Mouse (Mus musculus): ENCODE results near the gene Twist2. TPM values are rescaled to one million over a fixed set of nuclear protein-coding genes. Genes with fewer than 3 reads are reported as not detected.

Gene Twist2
- polyA plus RNA-seq, 1 experiment from 2014 or later = 2.0 TPM

DNA sequence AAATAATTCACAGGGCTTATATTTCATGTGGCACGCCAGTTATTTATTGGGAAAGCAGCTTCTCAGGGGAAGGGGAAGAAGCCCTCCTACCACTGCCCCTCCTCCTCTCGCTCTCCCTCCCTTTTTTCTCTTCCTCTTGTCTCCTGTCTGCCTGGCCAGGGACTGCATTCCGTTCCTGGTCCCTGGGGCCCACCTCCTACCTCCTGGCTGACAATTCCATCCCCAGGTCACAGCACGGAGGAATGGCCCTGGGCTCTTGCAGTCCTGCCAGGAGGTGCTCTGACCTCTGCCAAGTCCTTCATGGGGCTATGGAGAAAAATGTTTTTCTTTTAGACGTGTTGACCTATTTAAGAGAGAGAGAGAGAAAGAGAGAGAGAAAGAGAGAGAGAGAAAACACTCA lies 77.4 kb downstream of the Twist2 start:
- WGBS = 36% methylated on average over 5 of the region's 5 CpGs
- Histone ChIP-seq H3K9ac (no peak overlapping the region), H3K27ac (no peak overlapping the region), H3K36me3 (replicated peaks; ENCODE audit: control insufficient read depth, insufficient read depth) (no peaks in the 10 kb centered on the region), H3K27me3 (ENCODE audit: control insufficient read depth, insufficient read depth, low read length) (no peaks in the 10 kb centered on the region), H3K4me3 (replicated peaks; ENCODE audit: low read length) (no peak overlapping the region), H3K9me3 (ENCODE audit: control insufficient read depth, low read length) (peaks cover 3% of the 10 kb centered on the region; the same call in 1 of the 2 replicates), H3K4me2 (replicated peaks) (no peak overlapping the region), H3K4me1 (replicated peaks; ENCODE audit: control insufficient read depth, insufficient read depth, low read length) (no peaks in the 10 kb centered on the region)
- ATAC-seq (ENCODE audit: low FRiP score) (no peak), DNase-seq (ENCODE audit: low spot score) (no peak)

DNA sequence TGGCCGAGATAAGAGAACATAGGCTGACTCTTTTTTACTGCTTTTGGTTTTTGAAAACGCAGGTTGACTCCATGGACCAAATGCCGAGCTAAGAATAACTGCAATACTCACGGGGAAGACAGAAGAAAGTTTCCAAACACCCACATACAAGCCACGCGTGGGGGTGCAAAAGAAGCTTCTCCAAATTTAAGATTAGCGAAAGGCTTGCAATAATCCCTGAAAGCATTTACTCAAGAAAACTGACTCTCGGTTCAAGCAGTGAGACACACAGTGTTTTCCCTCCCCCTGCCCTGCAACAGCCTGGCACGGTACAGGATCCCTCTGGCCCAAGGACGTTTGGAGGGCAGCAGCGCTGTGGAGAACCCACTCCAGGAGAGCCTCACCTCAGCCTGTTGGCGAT lies 78.9 kb downstream of the Twist2 start:
- no peaks in the 10 kb centered on the region for H3K27me3 ChIP-seq (ENCODE audit: control insufficient read depth, insufficient read depth, low read length)
- H3K36me3 ChIP-seq (replicated peaks; ENCODE audit: control insufficient read depth, insufficient read depth) = no peaks in the 10 kb centered on the region
- no peak overlapping the region for H3K9ac ChIP-seq
- WGBS = 91% methylated on average over 12 of the region's 12 CpGs
- no peak for DNase-seq (ENCODE audit: low spot score)
- H3K4me2 ChIP-seq (replicated peaks) = no peak overlapping the region
- peaks cover 3% of the 10 kb centered on the region; the same call in 1 of the 2 replicates for H3K9me3 ChIP-seq (ENCODE audit: control insufficient read depth, low read length)
- no peak overlapping the region for H3K4me3 ChIP-seq (replicated peaks; ENCODE audit: low read length)
- H3K27ac ChIP-seq = no peak overlapping the region
- no peaks in the 10 kb centered on the region for H3K4me1 ChIP-seq (replicated peaks; ENCODE audit: control insufficient read depth, insufficient read depth, low read length)
- no peak for ATAC-seq (ENCODE audit: low FRiP score)

DNA sequence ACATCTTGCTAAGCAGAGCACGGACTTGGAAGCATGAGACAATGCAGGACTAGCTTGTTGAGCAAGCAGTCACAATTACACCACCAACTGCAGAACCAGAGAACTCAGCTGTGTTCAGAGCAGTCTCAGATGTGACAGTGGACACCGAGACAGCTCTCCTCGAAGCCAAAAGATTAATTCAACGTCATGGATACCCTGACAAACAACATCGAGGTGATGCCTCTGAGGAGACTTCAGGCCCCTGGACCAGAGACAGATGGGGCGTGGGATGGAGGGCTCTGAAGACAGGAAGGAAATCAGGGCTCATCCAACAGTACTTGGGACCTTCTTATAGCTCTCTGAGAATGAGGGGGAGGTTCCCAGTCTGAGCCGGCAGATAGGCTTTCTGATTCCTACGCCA lies 79.6 kb downstream of the Twist2 start:
- Histone ChIP-seq H3K27ac (no peak overlapping the region), H3K4me1 (replicated peaks; ENCODE audit: control insufficient read depth, insufficient read depth, low read length) (no peaks in the 10 kb centered on the region), H3K4me3 (replicated peaks; ENCODE audit: low read length) (no peak overlapping the region), H3K36me3 (replicated peaks; ENCODE audit: control insufficient read depth, insufficient read depth) (no peaks in the 10 kb centered on the region), H3K9me3 (ENCODE audit: control insufficient read depth, low read length) (peaks cover 3% of the 10 kb centered on the region; the same call in 1 of the 2 replicates), H3K27me3 (ENCODE audit: control insufficient read depth, insufficient read depth, low read length) (no peaks in the 10 kb centered on the region), H3K4me2 (replicated peaks) (no peak overlapping the region), H3K9ac (no peak overlapping the region)
- DNase-seq (ENCODE audit: low spot score) (no peak), ATAC-seq (ENCODE audit: low FRiP score) (no peak)
- 84% methylated on average over 8 of the region's 8 CpGs for WGBS

DNA sequence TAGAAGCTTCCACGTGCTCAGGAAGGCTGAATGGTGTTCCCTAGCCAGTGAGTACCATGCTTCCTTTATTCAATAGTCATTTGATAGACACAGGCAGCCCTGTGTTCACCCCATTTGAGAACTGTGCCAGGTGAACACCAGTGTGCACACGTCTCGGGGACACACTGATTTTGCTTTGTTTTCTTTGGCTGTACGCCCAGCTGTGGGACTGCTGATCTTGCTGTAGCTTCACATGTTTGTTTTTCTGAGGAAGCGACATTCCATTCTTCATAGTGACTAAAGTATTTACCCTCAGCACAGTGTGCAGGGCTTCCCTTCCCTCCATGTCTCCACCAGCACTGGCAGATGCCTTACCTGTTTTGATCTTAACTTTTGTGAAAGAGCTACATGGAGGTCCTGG lies 81.9 kb downstream of the Twist2 start:
- ATAC-seq (ENCODE audit: low FRiP score) (no peak), DNase-seq (ENCODE audit: low spot score) (no peak)
- Histone ChIP-seq H3K27ac (no peak overlapping the region), H3K27me3 (ENCODE audit: control insufficient read depth, insufficient read depth, low read length) (no peaks in the 10 kb centered on the region), H3K9me3 (ENCODE audit: control insufficient read depth, low read length) (peaks cover 3% of the 10 kb centered on the region; the same call in 1 of the 2 replicates), H3K4me1 (replicated peaks; ENCODE audit: control insufficient read depth, insufficient read depth, low read length) (no peaks in the 10 kb centered on the region), H3K4me3 (replicated peaks; ENCODE audit: low read length) (no peak overlapping the region), H3K36me3 (replicated peaks; ENCODE audit: control insufficient read depth, insufficient read depth) (no peaks in the 10 kb centered on the region), H3K4me2 (replicated peaks) (no peak overlapping the region), H3K9ac (no peak overlapping the region)
- WGBS = 71% methylated on average over 5 of the region's 5 CpGs

DNA sequence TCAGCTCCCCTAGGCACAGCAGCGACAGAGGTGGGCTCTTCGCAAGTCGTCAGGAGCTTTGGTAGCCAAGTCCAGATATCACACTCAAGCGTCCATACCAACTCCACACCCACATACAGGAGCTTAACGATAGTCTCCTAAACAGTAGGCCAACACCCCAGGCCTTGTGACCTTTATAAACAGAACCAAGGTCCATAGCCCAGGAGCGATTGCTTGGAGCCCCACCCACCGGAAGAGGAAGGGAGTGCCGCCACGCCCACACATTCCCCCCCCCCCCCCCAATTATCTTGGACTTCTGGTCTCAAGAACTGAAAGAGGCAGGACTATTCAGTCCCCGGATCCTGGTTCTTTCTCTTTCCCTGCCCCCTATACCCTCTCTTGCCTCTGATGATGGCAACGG lies 92.3 kb downstream of the Twist2 start:
- Histone ChIP-seq H3K36me3 (replicated peaks; ENCODE audit: control insufficient read depth, insufficient read depth) (no peaks in the 10 kb centered on the region), H3K4me1 (replicated peaks; ENCODE audit: control insufficient read depth, insufficient read depth, low read length) (no peaks in the 10 kb centered on the region), H3K27me3 (ENCODE audit: control insufficient read depth, insufficient read depth, low read length) (no peaks in the 10 kb centered on the region), H3K9me3 (ENCODE audit: control insufficient read depth, low read length) (no peaks in the 10 kb centered on the region), H3K27ac (no peak overlapping the region), H3K9ac (no peak overlapping the region), H3K4me2 (replicated peaks) (no peak overlapping the region), H3K4me3 (replicated peaks; ENCODE audit: low read length) (no peak overlapping the region)
- WGBS = 94% methylated on average over 11 of the region's 11 CpGs
- DNase-seq (ENCODE audit: low spot score) = no peak
- no peak for ATAC-seq (ENCODE audit: low FRiP score)

DNA sequence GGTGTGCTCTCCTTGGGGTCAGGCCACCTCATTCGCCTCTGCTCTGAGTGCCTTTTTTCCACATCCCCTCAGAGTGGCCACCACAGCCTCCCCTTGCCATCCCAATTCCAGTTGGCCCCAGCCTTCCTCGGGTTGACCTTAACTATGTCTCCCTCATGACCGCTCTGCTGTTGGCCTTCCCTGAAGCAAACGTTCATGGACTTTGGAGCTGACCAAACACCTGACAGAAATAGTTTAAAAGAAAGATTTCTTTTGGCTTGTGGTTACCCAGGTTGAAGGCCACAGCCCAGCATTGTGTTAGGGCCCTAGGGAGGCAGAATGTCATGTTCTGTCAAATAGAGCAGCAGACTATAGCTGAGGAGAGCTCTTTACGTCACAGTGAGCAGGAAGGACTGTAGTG lies 93.0 kb downstream of the Twist2 start:
- Histone ChIP-seq H3K9ac (no peak overlapping the region), H3K4me3 (replicated peaks; ENCODE audit: low read length) (no peak overlapping the region), H3K9me3 (ENCODE audit: control insufficient read depth, low read length) (no peaks in the 10 kb centered on the region), H3K36me3 (replicated peaks; ENCODE audit: control insufficient read depth, insufficient read depth) (no peaks in the 10 kb centered on the region), H3K27ac (no peak overlapping the region), H3K27me3 (ENCODE audit: control insufficient read depth, insufficient read depth, low read length) (no peaks in the 10 kb centered on the region), H3K4me1 (replicated peaks; ENCODE audit: control insufficient read depth, insufficient read depth, low read length) (no peaks in the 10 kb centered on the region), H3K4me2 (replicated peaks) (no peak overlapping the region)
- 92% methylated on average over 5 of the region's 5 CpGs for WGBS
- ATAC-seq (ENCODE audit: low FRiP score) (no peak), DNase-seq (ENCODE audit: low spot score) (no peak)

DNA sequence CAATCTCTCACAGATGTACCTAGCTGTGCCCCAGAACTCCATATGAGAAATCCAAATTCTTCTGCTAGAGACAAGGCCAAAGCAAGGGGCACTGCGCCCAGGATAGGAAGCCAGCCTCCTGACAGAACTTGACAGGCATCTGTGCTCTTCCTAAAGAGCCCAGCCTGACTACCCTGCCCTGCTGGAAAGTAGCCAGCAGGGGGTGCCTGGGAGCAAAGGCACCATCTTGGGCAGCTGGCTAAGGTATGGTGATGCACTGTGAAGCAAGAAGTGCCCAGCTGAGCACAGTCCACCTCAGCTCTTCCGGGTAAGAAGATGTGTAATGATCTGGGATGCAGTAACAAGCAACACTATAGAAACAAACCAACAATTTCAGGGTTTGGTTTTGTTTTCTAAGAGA lies 95.8 kb downstream of the Twist2 start:
- Histone ChIP-seq H3K36me3 (replicated peaks; ENCODE audit: control insufficient read depth, insufficient read depth) (no peaks in the 10 kb centered on the region), H3K4me2 (replicated peaks) (no peak overlapping the region), H3K9ac (no peak overlapping the region), H3K27ac (no peak overlapping the region), H3K4me3 (replicated peaks; ENCODE audit: low read length) (no peak overlapping the region), H3K9me3 (ENCODE audit: control insufficient read depth, low read length) (no peaks in the 10 kb centered on the region), H3K4me1 (replicated peaks; ENCODE audit: control insufficient read depth, insufficient read depth, low read length) (no peaks in the 10 kb centered on the region), H3K27me3 (ENCODE audit: control insufficient read depth, insufficient read depth, low read length) (no peaks in the 10 kb centered on the region)
- no peak for ATAC-seq (ENCODE audit: low FRiP score)
- no peak for DNase-seq (ENCODE audit: low spot score)
- WGBS = 84% methylated on average over 2 of the region's 2 CpGs
